Mouse (Mus musculus): ENCODE data around the gene Tex52.
A peak's percentile ranks its signal among the peaks of the same experiment; 100 is the strongest.
"Not testable (repeated sequence)": the region's sequence is repeated elsewhere in the genome, so short reads cannot be mapped to it uniquely, and the experiment has no call there.

Gene Tex52

GRCm38 (mm10) chr6:128380594-128381167 is 5.4 kb downstream of the Tex52 start:
- not testable (repeated sequence) for DNase-seq

DNA sequence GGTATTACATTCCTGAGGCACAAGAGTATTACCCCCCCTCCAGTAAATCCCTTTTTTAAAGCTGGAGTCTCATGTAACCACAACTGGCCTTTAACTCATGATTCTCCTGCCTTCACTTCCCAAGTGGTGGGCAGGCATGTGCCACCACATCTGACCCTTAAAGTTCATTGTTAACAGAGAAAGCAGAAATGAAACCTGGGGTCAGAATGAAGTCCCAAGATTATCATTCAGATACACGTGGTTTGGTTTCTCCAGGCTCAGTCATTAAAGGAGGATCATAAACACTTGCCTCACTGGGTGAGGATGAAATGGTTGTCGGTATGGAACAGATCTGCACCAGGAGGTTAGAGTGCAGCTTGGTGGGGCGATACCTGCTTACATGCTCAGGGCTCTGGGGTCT is 6.0 kb downstream of the Tex52 start:
- no peak for DNase-seq

GRCm38 (mm10) chr6:128383752-128384151 is 8.5 kb downstream of the Tex52 start:
- no peak for DNase-seq

DNA sequence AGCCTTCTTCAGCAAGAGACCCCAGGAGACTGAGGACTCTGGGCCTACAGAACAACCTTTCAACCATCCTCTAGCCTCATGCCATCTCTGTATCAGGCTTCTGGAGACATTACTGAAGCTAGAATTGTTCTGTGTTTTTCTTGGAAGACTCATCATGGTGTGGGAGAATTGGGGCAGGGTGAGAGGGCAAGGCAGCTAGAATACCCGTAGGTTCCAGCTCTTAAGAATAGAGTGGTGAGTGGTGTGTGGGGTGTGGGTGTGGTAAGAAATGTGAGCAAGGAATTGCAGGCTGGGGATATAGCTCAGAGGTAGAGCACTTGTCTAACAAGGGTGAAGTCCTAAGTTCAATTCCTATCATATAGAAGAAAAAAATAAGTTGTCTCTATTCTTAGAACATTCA is 9.8 kb downstream of the Tex52 start:
- DNase-seq, result no peak

DNA sequence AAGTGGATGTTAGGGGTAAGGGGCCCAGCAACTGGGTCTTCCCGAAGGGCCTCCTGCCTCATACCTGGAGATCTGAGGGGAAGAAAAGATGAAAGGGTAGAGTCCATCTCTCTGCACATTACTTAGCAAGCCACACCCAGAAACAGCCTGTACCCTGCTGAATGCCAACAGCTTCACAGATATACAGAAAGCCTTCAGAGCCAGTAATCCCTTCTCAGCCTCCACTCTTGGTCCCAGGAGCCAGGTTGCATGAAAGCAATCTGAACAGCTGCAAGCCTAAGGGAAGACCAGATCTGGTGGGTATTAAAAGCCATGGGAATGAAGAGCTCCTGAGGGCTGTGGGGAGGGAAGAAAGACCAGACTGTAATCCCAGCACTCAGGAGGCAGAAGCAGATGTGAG is 13.9 kb downstream of the Tex52 start:
- no peak for DNase-seq

DNA sequence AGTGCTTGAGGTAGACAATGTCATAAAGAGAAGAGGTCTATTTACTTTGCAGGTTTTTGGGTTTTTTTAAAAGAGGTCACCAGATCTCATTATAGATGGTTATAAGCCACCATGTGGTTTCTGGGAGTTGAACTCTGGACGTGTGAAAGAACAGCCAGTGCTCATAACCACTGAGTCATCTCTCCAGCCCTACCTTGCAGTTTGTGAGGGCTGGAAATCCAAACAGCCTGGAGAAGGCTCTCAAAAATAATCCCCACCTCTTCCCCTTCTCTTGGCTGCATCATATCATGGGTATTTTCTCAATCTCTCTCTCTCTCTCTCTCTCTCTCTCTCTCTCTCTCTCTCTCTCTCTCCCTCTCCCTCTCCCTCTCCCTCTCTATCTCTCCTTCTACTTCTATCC is 15.4 kb downstream of the Tex52 start:
- DNase-seq, result no peak

DNA sequence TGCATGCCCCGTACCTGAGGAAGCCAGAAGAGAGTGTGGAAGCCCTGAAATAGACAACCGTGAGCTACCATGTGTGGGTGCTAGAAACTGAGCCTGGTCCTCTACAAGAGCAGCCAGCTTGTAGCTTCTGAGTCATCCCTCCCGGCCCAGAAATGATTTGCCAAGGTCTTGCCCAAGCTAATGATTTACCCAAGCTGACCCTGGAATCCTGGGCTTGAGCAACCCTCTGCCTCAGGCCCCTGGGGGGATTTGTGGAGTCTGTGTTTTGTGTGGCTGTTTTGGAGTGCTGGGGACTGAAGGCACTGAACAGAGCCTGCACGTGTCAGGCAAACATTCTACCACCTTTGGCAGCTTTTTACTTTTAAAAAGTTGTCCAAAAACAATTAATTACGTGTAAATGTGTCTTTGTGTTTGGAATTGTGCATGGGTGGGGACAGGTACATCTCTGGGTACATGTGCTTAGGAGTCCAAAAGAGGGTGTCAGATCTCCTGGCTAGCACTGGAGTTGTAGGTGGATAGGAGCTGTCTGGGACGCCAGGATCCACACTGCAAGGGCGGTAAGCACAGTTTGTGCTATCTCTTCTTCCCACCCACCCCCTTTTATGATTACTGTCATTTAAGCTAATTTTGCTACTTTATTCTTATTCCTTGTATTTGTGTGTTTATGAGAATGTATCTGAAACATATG is 22.5 kb downstream of the Tex52 start:
- peak; percentile 67 to 78 for DNase-seq

GRCm38 (mm10) chr6:128398996-128399395 is 23.7 kb downstream of the Tex52 start, which contains the start of gene Nrip2:
Gene Nrip2 (plus strand): TSS chr6:128399296.
- no peak for DNase-seq

GRCm38 (mm10) chr6:128399421-128400185 is 24.3 kb downstream of the Tex52 start:
- peak; percentile 70 to 76 for DNase-seq

DNA sequence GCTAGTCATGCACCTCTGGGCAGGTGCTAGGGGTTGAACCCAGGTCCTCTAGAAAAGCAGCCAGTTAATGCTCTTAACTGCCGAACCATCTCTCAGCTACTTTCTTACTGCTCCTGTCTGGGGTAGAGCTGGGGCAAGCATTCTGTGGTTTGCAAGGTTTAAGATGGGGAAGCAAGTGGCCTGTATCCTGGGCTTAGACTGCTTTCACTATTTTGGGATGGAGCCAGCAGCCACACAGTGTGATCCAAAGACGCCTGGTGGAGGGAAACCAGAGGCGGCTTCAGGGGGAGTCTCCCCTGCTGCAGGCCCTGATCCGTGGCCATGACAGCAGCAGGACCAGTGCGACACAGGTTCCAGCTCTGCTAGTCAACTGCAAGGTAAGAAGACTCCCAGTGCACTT is 29.5 kb downstream of the Tex52 start:
- DNase-seq, result peak in 1 of 2 experiments; percentile 36

- no peak for DNase-seq
Observed at GRCm38 (mm10) chr6:128408544-128409125, 33.4 kb downstream of the Tex52 start.

DNA sequence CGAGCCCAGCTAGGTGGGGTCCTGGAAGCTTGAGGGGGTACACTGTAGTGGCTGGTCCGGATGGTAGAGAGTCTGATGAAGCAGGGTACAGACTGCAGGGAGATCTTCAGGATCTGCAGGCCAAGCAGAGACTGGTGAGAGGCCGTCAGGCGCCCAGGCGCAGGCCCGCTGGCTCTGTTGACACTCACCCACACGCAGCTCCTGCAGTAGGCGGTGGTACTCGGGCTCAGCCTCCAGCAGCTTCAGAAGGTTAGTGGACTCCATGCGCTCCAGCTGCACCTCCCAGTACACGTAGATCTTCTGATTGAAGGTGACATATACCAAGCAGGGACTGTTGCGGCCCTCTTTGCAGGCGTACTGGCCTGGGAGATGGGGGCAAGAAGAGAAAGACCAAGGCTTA is 35.0 kb downstream of the Tex52 start:
- no peak for DNase-seq

DNA sequence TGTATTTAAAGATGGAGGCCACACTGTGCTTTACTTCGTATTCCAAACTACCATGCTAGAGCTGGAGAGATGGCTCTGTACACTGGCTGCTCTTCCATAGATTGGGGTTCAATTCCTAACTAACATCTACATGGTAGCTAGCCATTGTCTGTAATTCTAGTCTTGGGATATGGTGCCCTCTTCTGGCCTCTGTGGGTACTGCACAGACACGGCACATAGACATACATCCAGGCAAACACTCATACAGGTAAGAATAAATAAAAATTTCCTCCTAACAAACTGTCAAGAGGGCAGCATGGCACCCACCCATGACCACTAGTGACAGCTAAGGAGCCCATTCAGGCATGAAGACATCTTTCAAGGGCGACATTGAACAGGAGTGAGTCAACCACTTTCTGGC is 35.9 kb downstream of the Tex52 start:
- peak; percentile 88 for DNase-seq

GRCm38 (mm10) chr6:128416169-128416568 is 40.9 kb downstream of the Tex52 start:
- DNase-seq, result no peak

- DNase-seq, result no peak
Observed at GRCm38 (mm10) chr6:128418076-128418475, 42.8 kb downstream of the Tex52 start.

GRCm38 (mm10) chr6:128421036-128421435 is 45.8 kb downstream of the Tex52 start:
- no peak for DNase-seq

GRCm38 (mm10) chr6:128421480-128421879 is 46.2 kb downstream of the Tex52 start:
- no peak for DNase-seq

GRCm38 (mm10) chr6:128423496-128424268 is 48.4 kb downstream of the Tex52 start:
- DNase-seq, result no peak

GRCm38 (mm10) chr6:128424269-128425019 is 49.2 kb downstream of the Tex52 start, which contains the start of gene Itfg2:
Gene Itfg2 (minus strand): TSS chr6:128424931.
- DNase-seq, result peak; percentile 96 to 98

DNA sequence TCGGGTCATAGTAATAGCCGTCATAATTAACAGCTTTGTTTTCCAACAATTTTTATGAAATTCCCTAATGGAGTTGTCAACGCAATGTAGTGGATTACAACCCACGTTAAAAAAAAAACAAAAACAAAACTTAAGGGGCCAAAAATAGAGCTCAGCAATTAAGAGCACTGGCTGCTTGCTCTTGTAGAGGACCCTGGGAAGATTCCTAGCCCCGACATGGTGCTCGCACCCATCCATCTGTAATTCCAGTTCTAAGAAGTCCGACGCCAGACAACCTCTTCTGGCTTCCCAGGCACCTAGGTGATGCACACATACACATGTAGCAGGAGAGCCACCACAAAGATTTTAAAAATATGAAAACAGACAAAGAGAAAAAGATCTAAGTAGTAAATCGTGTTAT is 49.8 kb downstream of the Tex52 start:
- DNase-seq, result no peak

DNA sequence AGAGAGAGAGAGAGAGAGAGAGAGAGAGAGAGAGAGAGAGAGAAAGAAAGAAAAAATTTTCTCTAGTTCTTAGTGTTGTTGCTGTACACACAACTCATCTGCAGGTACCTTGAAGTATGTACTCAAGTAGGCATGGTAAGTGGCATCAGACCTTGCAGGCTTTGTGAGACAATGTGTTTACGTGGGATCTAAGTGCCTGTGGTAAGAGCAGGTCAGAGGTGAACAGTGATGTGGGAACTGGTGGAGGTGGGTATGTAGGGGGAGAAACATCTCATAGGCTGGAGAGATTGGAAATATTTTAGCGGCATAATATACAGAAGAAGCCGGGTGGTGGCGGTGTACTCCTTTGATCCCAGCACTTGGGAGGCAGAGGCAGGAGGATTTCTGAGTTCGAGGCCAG is 52.3 kb downstream of the Tex52 start:
- no peak for DNase-seq

- no peak for DNase-seq
Observed at GRCm38 (mm10) chr6:128429300-128429699, 54.0 kb downstream of the Tex52 start.

Measured in kidney, postnatal 4 days (tissue).